Mouse (Mus musculus) liver, embryonic 14.5 days (tissue): ENCODE measurements around the gene Zfp786.

Experiments
- CTCF ChIP-seq: IDR thresholded peaks from 2 replicates; pipeline ENCODE4 v1.5.1; 2016; ENCODE audit warnings: antibody characterized with exemption, low read depth, control low read depth
- EP300 ChIP-seq: IDR thresholded peaks from 2 replicates; pipeline ENCODE4 v1.6.1; 2016; ENCODE audit warnings: antibody characterized with exemption, low read depth

- TF ChIP-seq EP300 (no peak), CTCF (no peak)
Observed at GRCm38 (mm10) chr6:47827462-47827861, 3.2 kb downstream of the Zfp786 start.
